Mouse (Mus musculus): ENCODE results near the gene Mras. TPM values are rescaled to one million over a fixed set of nuclear protein-coding genes. Genes with fewer than 3 reads are reported as not detected.

The Mras gene
- polyA plus RNA-seq, 1 experiment from 2014 or later: 10.8 TPM

- Histone ChIP-seq H3K4me3 (no peak overlapping the region), H3K36me3 (replicated peaks) (peaks cover 18% of the 10 kb centered on the region), H3K27ac (replicated peaks) (no peak overlapping the region), H3K4me1 (peaks cover 8% of the 10 kb centered on the region), H3K9me3 (no peaks in the 10 kb centered on the region), H3K27me3 (replicated peaks; ENCODE audit: low read depth, poor library complexity, severe bottlenecking) (no peaks in the 10 kb centered on the region)
- no peak for DNase-seq (ENCODE audit: low spot score)
- 93% methylated on average over 8 of the region's 8 CpGs for WGBS
Observed at GRCm38 (mm10) chr9:99393146-99393545, 44.0 kb downstream of the Mras start.

DNA sequence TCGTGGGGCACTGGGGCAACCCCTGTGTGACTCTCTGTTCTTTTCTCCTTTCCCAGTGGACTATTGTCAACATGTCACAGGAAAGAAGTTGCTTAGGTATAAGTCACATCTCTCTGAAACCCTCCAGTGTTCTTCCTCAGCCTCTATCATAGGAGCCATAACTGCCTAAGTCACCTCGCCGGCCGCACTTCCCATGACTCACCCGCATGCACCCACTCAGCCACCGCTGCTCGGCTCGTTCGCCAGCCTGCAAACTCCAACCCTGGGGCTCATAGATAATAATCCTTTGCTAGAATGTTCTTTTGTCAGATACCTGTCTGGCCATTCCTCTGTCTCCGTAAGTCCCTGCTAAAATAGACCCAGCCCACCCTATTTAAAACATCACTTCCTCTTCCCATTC lies 45.6 kb downstream of the Mras start:
- no peaks in the 10 kb centered on the region for H3K27me3 ChIP-seq (replicated peaks; ENCODE audit: low read depth, poor library complexity, severe bottlenecking)
- H3K36me3 ChIP-seq (replicated peaks): peaks cover 18% of the 10 kb centered on the region
- no peak for DNase-seq (ENCODE audit: low spot score)
- peaks cover 8% of the 10 kb centered on the region for H3K4me1 ChIP-seq
- H3K4me3 ChIP-seq: no peak overlapping the region
- no peak overlapping the region for H3K27ac ChIP-seq (replicated peaks)
- WGBS: 95% methylated on average over 10 of the region's 10 CpGs
- H3K9me3 ChIP-seq: no peaks in the 10 kb centered on the region

- H3K4me1 ChIP-seq: peaks cover 8% of the 10 kb centered on the region
- H3K36me3 ChIP-seq (replicated peaks): peaks cover 18% of the 10 kb centered on the region
- H3K4me3 ChIP-seq: no peak overlapping the region
- WGBS: 32% methylated on average over 2 of the region's 2 CpGs
- no peak for DNase-seq (ENCODE audit: low spot score)
- no peak overlapping the region for H3K27ac ChIP-seq (replicated peaks)
- H3K27me3 ChIP-seq (replicated peaks; ENCODE audit: low read depth, poor library complexity, severe bottlenecking): no peaks in the 10 kb centered on the region
- no peaks in the 10 kb centered on the region for H3K9me3 ChIP-seq
Observed at GRCm38 (mm10) chr9:99390716-99391115, 46.5 kb downstream of the Mras start.

- 79% methylated on average over 5 of the region's 5 CpGs for WGBS
- H3K27me3 ChIP-seq (replicated peaks; ENCODE audit: low read depth, poor library complexity, severe bottlenecking): no peaks in the 10 kb centered on the region
- no peak overlapping the region for H3K4me3 ChIP-seq
- no peaks in the 10 kb centered on the region for H3K9me3 ChIP-seq
- H3K36me3 ChIP-seq (replicated peaks): peaks cover 18% of the 10 kb centered on the region
- no peak overlapping the region for H3K27ac ChIP-seq (replicated peaks)
- peaks cover 8% of the 10 kb centered on the region for H3K4me1 ChIP-seq
- no peak for DNase-seq (ENCODE audit: low spot score)
Observed at GRCm38 (mm10) chr9:99390201-99390600, 47.0 kb downstream of the Mras start.

DNA sequence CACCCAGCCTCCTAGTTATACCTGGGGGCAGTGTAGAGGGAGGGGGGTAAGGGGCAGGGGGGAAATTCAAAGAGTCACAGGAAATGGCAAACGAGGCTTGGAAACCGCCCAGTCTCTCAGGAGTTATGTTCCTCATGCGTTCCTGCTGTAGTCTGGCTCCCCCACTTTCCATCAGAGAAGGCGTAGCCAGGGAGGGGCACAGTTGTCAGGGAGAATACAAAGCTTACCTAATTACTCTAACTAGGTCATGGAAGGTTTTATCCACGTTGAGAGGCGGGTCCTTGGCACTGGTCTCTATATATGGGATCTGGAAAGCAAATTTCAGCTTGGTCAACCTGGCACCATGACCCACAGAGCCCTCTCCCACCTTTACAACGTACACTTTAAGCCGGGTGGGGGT lies 47.7 kb downstream of the Mras start:
- no peak overlapping the region for H3K27ac ChIP-seq (replicated peaks)
- H3K27me3 ChIP-seq (replicated peaks; ENCODE audit: low read depth, poor library complexity, severe bottlenecking): no peaks in the 10 kb centered on the region
- no peak overlapping the region for H3K4me3 ChIP-seq
- no peaks in the 10 kb centered on the region for H3K9me3 ChIP-seq
- no peak for DNase-seq (ENCODE audit: low spot score)
- peaks cover 4% of the 10 kb centered on the region for H3K4me1 ChIP-seq
- 81% methylated on average over 8 of the region's 8 CpGs for WGBS
- H3K36me3 ChIP-seq (replicated peaks): peaks cover 18% of the 10 kb centered on the region

- no peaks in the 10 kb centered on the region; the same call in 1 of the 2 replicates for H3K4me1 ChIP-seq
- DNase-seq (ENCODE audit: low spot score): no peak
Observed at GRCm38 (mm10) chr9:99388856-99389255, 48.3 kb downstream of the Mras start.

GRCm38 (mm10) chr9:99388078-99388477 lies 49.1 kb downstream of the Mras start:
- WGBS: 77% methylated on average over 5 of the region's 5 CpGs
- no peaks in the 10 kb centered on the region; the same call in 1 of the 2 replicates for H3K4me1 ChIP-seq
- H3K4me3 ChIP-seq: no peak overlapping the region
- no peaks in the 10 kb centered on the region for H3K27me3 ChIP-seq (replicated peaks; ENCODE audit: low read depth, poor library complexity, severe bottlenecking)
- peaks cover 17% of the 10 kb centered on the region for H3K36me3 ChIP-seq (replicated peaks)
- no peak overlapping the region for H3K27ac ChIP-seq (replicated peaks)
- no peak for DNase-seq (ENCODE audit: low spot score)
- no peaks in the 10 kb centered on the region for H3K9me3 ChIP-seq

More at GRCm38 (mm10) chr9:99388856-99389255, 48.3 kb downstream of the Mras start:
- no peak overlapping the region for H3K4me3 ChIP-seq
- H3K27me3 ChIP-seq (replicated peaks; ENCODE audit: low read depth, poor library complexity, severe bottlenecking): no peaks in the 10 kb centered on the region
- H3K27ac ChIP-seq (replicated peaks): no peak overlapping the region
- peaks cover 18% of the 10 kb centered on the region for H3K36me3 ChIP-seq (replicated peaks)
- 86% methylated on average over 9 of the region's 9 CpGs for WGBS
- H3K9me3 ChIP-seq: no peaks in the 10 kb centered on the region

DNA sequence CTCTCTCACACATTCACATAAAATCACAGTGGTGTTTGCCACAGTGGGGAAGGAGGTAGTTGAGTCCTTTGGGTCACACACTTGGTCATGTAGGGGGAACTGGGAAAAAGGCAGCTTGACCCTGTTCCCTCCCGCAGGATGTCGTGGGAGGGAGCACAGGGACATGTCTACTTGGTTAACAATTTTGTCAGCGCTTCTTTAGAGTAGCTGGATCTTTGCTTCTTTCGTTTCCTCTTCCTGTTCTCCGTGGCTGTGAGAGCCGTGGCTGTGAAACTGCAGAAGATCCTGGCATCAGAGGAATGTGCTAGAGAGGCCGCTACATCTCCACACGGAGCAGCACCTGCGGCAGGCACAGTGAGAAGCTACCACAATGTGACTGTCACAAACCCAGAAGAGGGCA lies 54.6 kb downstream of the Mras start:
- peaks cover 12% of the 10 kb centered on the region for H3K27me3 ChIP-seq (replicated peaks; ENCODE audit: low read depth, poor library complexity, severe bottlenecking)
- DNase-seq (ENCODE audit: low spot score): no peak
- H3K4me1 ChIP-seq: peaks cover 7% of the 10 kb centered on the region; the same call in 1 of the 2 replicates
- no peaks in the 10 kb centered on the region; the same call in 1 of the 2 replicates for H3K36me3 ChIP-seq (replicated peaks)
- no peaks in the 10 kb centered on the region for H3K9me3 ChIP-seq
- WGBS: 80% methylated on average over 9 of the region's 9 CpGs
- H3K27ac ChIP-seq (replicated peaks): no peak overlapping the region
- no peak overlapping the region for H3K4me3 ChIP-seq

DNA sequence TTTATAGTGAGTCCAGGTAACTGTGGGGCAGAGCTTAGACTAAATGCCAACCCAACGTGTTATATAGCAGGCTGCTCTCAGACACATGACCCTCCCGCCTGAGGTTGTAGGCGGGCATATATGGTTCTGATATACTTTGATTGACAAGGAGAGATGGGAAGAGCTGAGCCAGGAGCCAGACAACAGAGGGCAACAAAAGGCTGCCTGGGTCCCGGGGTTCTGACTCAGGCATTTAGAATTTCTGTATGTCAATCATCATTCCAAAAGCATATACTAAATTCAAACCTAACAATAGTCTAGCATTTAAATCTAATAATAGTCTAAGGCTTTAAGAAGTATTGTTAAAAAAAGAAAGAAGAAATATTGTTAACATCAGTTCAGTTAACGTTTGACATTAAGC lies 58.0 kb downstream of the Mras start:
- WGBS: 74% methylated on average over 5 of the region's 5 CpGs
- Histone ChIP-seq H3K27me3 (replicated peaks; ENCODE audit: low read depth, poor library complexity, severe bottlenecking) (peaks cover 15% of the 10 kb centered on the region), H3K4me1 (peaks cover 7% of the 10 kb centered on the region; the same call in 1 of the 2 replicates), H3K27ac (replicated peaks) (no peak overlapping the region), H3K4me3 (no peak overlapping the region), H3K36me3 (replicated peaks) (no peaks in the 10 kb centered on the region), H3K9me3 (no peaks in the 10 kb centered on the region)
- no peak for DNase-seq (ENCODE audit: low spot score)

DNA sequence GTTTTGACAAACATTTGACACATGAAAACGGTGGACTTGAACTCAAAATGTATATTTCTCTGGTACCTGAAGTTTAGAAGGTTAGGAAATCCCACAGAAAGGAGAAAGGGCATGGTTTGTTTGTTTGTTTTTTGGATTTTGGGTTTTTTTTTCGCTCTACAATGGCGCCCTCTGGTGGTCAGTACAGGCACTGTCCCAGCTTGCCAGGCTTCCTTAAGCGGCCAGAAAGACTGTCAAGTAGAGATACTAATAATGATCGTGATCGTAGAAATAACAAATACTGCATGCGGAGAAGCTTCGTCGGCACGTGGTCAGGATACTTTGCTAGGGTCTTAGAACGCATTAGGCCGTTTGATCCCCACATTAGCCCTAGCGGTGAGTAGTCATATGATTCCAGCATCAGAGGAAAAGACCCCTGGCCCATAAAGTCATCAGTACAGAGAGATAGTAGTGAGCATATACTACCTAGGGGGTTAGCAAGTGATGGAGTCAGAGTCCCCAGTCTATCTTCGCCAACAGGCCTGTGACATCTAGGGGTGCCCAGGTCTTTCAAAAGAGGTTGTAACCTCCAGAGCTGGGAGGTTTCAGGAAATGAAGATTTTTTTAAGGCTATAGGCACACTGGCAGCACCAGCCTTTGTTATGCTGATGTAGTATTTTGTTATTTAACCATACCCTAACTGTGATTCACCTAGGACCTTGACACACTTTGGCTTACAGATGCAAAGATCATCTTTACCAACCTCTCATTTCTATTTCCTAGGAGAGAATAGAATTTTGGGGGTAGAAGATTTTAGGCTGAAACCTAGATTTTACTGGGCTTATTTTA lies 60.4 kb downstream of the Mras start:
- Histone ChIP-seq H3K27ac (replicated peaks) (no peak overlapping the region), H3K27me3 (replicated peaks; ENCODE audit: low read depth, poor library complexity, severe bottlenecking) (peaks cover 15% of the 10 kb centered on the region), H3K4me1 (peaks cover 7% of the 10 kb centered on the region; the same call in 1 of the 2 replicates), H3K9me3 (no peaks in the 10 kb centered on the region), H3K4me3 (no peak overlapping the region), H3K36me3 (replicated peaks) (no peaks in the 10 kb centered on the region)
- DNase-seq (ENCODE audit: low spot score): peak; percentile 45
- 12% methylated on average over 14 of the region's 14 CpGs for WGBS

DNA sequence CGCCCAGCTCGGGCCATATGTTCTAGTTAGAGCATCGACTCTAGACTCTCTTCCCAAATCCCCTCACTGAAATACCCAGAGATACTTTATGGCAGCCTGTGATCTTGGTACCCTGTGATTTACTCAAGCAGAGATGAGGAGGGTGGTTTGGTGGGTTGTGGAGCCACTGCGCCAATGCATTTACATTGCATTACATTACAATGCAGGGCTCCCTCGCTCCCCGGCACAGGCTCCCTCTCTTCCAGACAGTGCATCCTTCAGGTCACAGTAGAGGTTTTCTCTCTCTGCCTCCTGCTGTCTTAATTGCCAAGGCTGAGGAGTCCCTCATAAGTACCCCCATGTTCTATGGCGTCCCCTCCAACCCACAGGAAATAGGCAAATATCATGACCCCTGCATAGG lies 68.8 kb downstream of the Mras start:
- H3K4me1 ChIP-seq: no peaks in the 10 kb centered on the region
- no peak for DNase-seq (ENCODE audit: low spot score)
- no peaks in the 10 kb centered on the region for H3K9me3 ChIP-seq
- no peaks in the 10 kb centered on the region for H3K27me3 ChIP-seq (replicated peaks; ENCODE audit: low read depth, poor library complexity, severe bottlenecking)
- WGBS: 75% methylated on average over 7 of the region's 7 CpGs
- no peak overlapping the region for H3K4me3 ChIP-seq
- H3K36me3 ChIP-seq (replicated peaks): no peaks in the 10 kb centered on the region
- H3K27ac ChIP-seq (replicated peaks): no peak overlapping the region

- Histone ChIP-seq H3K4me1 (no peaks in the 10 kb centered on the region), H3K27ac (replicated peaks) (no peak overlapping the region), H3K27me3 (replicated peaks; ENCODE audit: low read depth, poor library complexity, severe bottlenecking) (no peaks in the 10 kb centered on the region), H3K4me3 (no peak overlapping the region), H3K36me3 (replicated peaks) (no peaks in the 10 kb centered on the region), H3K9me3 (no peaks in the 10 kb centered on the region)
- 78% methylated on average over 3 of the region's 3 CpGs for WGBS
- no peak for DNase-seq (ENCODE audit: low spot score)
Observed at GRCm38 (mm10) chr9:99365906-99366305, 71.3 kb downstream of the Mras start.

DNA sequence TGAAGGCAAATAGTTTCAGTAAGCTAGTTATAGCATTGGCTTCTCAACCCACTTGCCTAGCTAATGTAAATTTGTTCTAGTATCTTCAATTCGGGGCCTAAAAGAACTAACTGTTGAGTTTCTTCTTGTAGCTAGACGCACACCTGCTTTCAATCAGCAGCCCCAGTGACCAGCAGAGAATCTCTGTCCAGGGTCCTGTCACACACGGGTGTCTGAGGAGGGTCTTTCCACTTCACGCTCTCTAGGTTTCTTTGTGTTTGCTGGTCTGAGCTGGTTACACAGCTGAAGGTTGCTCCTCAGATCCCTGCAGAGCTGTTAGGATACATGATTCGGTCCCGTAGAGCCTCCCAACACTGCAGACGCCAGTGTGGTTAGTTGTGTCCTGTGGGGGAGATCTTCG lies 74.1 kb downstream of the Mras start:
- DNase-seq (ENCODE audit: low spot score): peak; percentile 62
- Histone ChIP-seq H3K27me3 (replicated peaks; ENCODE audit: low read depth, poor library complexity, severe bottlenecking) (peaks cover 27% of the 10 kb centered on the region), H3K9me3 (no peaks in the 10 kb centered on the region), H3K4me1 (peaks cover 5% of the 10 kb centered on the region), H3K27ac (replicated peaks) (no peak overlapping the region), H3K4me3 (no peak overlapping the region), H3K36me3 (replicated peaks) (no peaks in the 10 kb centered on the region)
- 57% methylated on average over 8 of the region's 8 CpGs for WGBS
